Mouse (Mus musculus) E14TG2a.4 (cell line): ENCODE results near the gene Adam10.

Experiments
- H3K27me3 ChIP-seq: 2 replicates; pipeline ENCODE4 v1.6.1; 2014; ENCODE audit warnings: low read length, control low read depth; ENCODE audit not compliant: insufficient read depth
- H3K36me3 ChIP-seq: 2 replicates; pipeline ENCODE4 v1.6.1; 2014; ENCODE audit warnings: low read length, control low read depth; ENCODE audit not compliant: insufficient read depth
- H3K4me1 ChIP-seq: replicated peaks from 2 replicates; pipeline ENCODE4 v1.6.1; 2014; ENCODE audit warnings: low read depth, low read length, control low read depth
- H3K4me3 ChIP-seq: replicated peaks from 2 replicates; pipeline ENCODE4 v1.5.1; 2014; ENCODE audit warnings: mild to moderate bottlenecking, low read length
- H3K9me3 ChIP-seq: 2 replicates; pipeline ENCODE4 v1.6.1; 2014; ENCODE audit warnings: low read length, control low read depth
- CTCF ChIP-seq: conservative IDR thresholded peaks from 2 replicates; pipeline ENCODE4 v1.5.1; 2014; ENCODE audit warnings: low read length
- NANOG ChIP-seq: IDR thresholded peaks from 2 replicates; pipeline ENCODE4 v1.6.1; 2014; ENCODE audit warnings: borderline replicate concordance, low read length, mixed read lengths
- POU5F1 ChIP-seq: IDR thresholded peaks from 2 replicates; pipeline ENCODE4 v1.6.1; 2014; ENCODE audit warnings: low read length, borderline replicate concordance

Gene Adam10

DNA sequence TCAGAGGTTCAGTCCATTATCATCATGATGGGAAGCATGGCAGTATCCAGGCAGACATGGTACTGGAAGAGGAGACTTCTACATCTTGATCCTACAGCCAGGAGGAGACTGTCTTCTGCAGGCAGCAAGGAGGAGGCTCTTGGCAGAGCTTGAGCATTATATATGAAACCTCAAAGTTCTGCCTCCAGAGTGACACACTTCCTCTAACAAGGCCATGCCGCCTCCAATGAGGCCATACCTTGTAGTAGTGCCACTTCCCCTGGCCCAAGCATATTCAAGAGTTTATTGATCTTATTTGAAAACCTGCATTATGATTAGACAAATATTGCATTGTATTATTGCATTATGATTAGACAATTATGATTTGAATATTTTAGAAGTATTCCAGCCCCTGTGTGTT lies 27.6 kb downstream of the Adam10 start:
- TF ChIP-seq NANOG (no peak), CTCF (no peak), POU5F1 (no peak)
- no peaks in the 10 kb centered on the region for H3K4me1 ChIP-seq
- no peaks in the 10 kb centered on the region for H3K9me3 ChIP-seq
- H3K4me3 ChIP-seq, result no peak overlapping the region
- H3K27me3 ChIP-seq, result no peaks in the 10 kb centered on the region
- H3K36me3 ChIP-seq, result no peaks in the 10 kb centered on the region

DNA sequence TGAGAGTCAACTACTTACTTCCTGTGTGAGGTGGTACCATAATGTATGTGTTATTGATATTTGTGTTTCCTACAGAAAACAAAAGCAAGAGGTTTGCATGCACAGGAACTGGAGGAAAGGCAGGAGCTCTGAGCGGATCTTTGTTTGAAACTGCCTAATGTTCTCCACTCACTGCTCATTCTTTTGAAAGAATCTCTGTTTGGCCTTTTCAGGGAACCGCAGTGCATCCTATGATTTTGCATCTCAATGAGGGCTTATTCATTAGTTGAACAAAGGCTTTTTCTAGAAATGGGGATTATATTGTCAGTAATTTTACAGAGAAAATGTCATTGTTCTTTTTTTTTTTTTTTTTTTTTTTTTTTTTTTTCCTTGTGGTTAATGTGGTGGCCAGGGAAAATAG lies 50.7 kb downstream of the Adam10 start:
- Histone ChIP-seq H3K36me3 (no peaks in the 10 kb centered on the region), H3K4me1 (peaks cover 21% of the 10 kb centered on the region), H3K27me3 (no peaks in the 10 kb centered on the region), H3K9me3 (no peaks in the 10 kb centered on the region), H3K4me3 (no peak overlapping the region)
- TF ChIP-seq POU5F1, result no peak
- no peak for TF ChIP-seq CTCF
- no peak for TF ChIP-seq NANOG

DNA sequence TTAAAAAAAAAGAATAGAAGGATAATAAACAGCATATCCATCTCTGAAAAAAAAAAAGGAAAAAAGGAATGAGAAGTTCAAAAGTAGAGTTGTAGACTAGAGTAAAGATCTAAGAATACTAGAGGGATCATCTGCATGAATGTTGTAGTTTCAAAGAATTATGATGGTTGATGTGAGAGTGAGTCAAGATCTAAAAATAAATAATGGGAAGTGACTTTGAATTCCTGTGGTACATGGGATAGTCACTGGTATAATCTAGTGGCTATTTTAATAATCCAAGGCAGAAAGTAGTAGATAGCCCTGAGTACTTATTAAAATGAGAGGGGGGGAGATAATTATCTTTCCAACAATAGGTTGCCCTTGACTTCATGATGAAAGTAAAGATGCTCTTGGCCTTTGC lies 52.3 kb downstream of the Adam10 start:
- Histone ChIP-seq H3K9me3 (no peaks in the 10 kb centered on the region), H3K36me3 (no peaks in the 10 kb centered on the region), H3K27me3 (no peaks in the 10 kb centered on the region), H3K4me1 (peaks cover 21% of the 10 kb centered on the region), H3K4me3 (no peak overlapping the region)
- TF ChIP-seq CTCF, result no peak
- no peak for TF ChIP-seq POU5F1
- TF ChIP-seq NANOG, result no peak

GRCm38 (mm10) chr9:70733208-70733607 lies 54.4 kb downstream of the Adam10 start:
- Histone ChIP-seq H3K4me3 (no peak overlapping the region), H3K4me1 (peaks cover 21% of the 10 kb centered on the region), H3K36me3 (no peaks in the 10 kb centered on the region), H3K27me3 (no peaks in the 10 kb centered on the region), H3K9me3 (no peaks in the 10 kb centered on the region)
- TF ChIP-seq POU5F1 (no peak), CTCF (no peak), NANOG (no peak)

DNA sequence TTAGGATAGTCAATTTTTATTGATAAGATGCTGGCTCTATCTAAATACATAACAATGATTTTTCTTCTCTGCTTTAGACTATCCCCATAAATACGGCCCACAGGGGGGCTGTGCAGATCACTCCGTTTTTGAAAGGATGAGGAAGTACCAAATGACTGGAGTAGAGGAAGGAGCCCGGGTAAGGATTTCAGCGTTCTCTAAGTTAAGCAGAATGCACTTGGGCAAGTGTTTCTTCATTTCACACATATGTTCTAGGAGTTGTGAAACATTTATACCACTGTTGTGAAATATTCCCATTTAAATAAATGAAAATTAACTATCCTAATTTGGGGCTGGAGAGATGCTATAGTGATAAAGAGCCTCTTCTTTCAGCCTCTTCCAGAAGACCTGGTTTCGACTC lies 61.2 kb downstream of the Adam10 start:
- no peak for TF ChIP-seq POU5F1
- no peak for TF ChIP-seq NANOG
- TF ChIP-seq CTCF, result no peak
- Histone ChIP-seq H3K36me3 (no peaks in the 10 kb centered on the region), H3K4me3 (no peak overlapping the region), H3K4me1 (no peaks in the 10 kb centered on the region), H3K9me3 (no peaks in the 10 kb centered on the region), H3K27me3 (no peaks in the 10 kb centered on the region)

DNA sequence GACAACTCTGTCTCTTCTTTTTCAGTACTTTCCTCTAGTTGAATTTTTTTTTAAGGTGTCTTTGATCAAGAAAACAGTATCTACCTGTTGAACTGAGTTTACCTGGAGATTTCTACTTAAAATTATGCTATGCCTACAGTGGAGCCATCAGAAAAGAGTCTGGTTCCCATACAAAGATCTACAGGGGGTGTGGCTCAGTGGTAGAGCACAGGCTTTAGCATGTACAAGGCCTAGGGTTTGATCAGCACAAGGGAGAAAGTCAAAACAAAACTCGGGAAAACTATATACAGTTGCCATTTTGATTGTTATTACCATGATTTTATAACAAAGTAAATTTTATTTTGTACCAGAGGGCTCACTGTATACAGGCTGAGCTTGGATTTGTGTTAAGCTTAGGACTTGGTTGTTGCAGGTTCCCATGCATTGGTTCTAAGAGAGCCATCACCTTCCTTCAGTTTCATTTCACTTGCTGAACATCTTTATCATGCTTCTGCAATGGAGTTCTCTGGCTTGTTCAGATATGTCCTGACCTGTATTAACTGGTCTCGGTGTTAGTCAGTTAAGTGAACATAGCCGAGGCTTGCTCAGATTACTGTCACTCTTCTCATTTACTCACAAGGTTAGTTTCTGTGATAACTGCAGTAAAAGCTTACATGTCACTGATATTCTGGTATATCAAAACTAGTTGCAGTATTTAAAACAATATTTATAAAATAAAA lies 72.9 kb downstream of the Adam10 start:
- H3K4me3 ChIP-seq, result no peak overlapping the region
- TF ChIP-seq NANOG (no peak), POU5F1 (no peak), CTCF (no peak)
- H3K27me3 ChIP-seq, result no peaks in the 10 kb centered on the region
- 0 out of 2 replicates have a peak, but pooled peaks cover 12% of the 10 kb centered on the region for H3K36me3 ChIP-seq
- no peaks in the 10 kb centered on the region for H3K4me1 ChIP-seq
- H3K9me3 ChIP-seq, result no peaks in the 10 kb centered on the region

DNA sequence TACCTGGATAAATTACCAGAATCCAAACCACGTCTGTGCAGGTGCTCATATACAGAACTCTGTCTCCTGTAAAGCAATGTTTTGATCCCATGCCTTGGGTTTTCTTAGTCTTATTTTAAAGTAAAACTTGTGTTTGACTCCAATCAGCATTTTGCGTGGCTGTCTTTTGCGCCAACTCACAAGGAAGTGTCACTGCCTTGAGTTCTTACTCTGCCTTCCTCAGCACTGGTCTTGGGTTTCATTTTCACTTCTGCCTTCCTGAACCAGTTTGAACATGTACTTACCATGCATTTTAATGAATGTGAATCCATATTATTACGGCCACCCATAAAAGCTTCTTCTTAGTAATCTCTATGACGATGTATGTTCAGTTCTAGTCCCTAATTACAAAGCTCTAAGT lies 82.2 kb downstream of the Adam10 start:
- H3K4me3 ChIP-seq, result no peak overlapping the region
- no peaks in the 10 kb centered on the region for H3K4me1 ChIP-seq
- H3K36me3 ChIP-seq, result no peaks in the 10 kb centered on the region
- TF ChIP-seq CTCF, result no peak
- no peak for TF ChIP-seq POU5F1
- no peak for TF ChIP-seq NANOG
- H3K27me3 ChIP-seq, result no peaks in the 10 kb centered on the region
- H3K9me3 ChIP-seq, result no peaks in the 10 kb centered on the region

GRCm38 (mm10) chr9:70775517-70775916 lies 96.7 kb downstream of the Adam10 start:
- no peak overlapping the region for H3K4me3 ChIP-seq
- no peaks in the 10 kb centered on the region for H3K27me3 ChIP-seq
- peaks cover 9% of the 10 kb centered on the region for H3K4me1 ChIP-seq
- H3K9me3 ChIP-seq, result no peaks in the 10 kb centered on the region
- TF ChIP-seq CTCF (no peak), POU5F1 (no peak)
- no peaks in the 10 kb centered on the region; the same call in 1 of the 2 replicates for H3K36me3 ChIP-seq

DNA sequence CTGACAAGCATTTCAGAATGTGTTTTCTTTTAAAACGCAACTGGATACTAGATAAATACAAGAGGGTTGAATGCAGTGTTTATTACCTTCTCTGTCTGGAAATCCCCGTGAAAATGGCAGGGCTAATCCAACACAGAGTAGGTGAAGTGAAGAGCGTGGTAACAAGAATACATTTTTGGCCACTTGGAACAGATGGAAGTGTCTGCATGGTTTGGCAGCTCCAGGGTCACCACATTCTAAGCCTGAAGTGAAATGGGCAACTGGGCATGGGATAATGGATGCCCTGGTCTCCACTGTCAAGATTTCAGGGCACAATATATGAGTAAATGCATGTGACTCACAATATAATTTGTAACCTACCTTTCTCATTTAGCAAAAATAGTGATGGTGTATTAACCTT lies 103.4 kb downstream of the Adam10 start:
- H3K9me3 ChIP-seq, result no peaks in the 10 kb centered on the region
- peaks cover 11% of the 10 kb centered on the region for H3K4me1 ChIP-seq
- H3K36me3 ChIP-seq, result no peaks in the 10 kb centered on the region
- no peaks in the 10 kb centered on the region for H3K27me3 ChIP-seq
- H3K4me3 ChIP-seq, result no peak overlapping the region
- TF ChIP-seq NANOG, result no peak
